Mouse (Mus musculus) right cerebral cortex, postnatal 10 days (tissue): Measurements from ENCODE around the gene Hist1h2bp.
A peak's percentile ranks its signal among the peaks of the same experiment; 100 is the strongest.
"Not testable (repeated sequence)": the region's sequence is repeated elsewhere in the genome, so short reads cannot be mapped to it uniquely, and the experiment has no call there.

Experiments used
- DNase-seq, 2 experiments: peaks; one replicate each; pipeline ENCODE4 v3.0.0; 2021; ENCODE audit warnings: low spot score in 2 of 2

Gene Hist1h2bp

DNA sequence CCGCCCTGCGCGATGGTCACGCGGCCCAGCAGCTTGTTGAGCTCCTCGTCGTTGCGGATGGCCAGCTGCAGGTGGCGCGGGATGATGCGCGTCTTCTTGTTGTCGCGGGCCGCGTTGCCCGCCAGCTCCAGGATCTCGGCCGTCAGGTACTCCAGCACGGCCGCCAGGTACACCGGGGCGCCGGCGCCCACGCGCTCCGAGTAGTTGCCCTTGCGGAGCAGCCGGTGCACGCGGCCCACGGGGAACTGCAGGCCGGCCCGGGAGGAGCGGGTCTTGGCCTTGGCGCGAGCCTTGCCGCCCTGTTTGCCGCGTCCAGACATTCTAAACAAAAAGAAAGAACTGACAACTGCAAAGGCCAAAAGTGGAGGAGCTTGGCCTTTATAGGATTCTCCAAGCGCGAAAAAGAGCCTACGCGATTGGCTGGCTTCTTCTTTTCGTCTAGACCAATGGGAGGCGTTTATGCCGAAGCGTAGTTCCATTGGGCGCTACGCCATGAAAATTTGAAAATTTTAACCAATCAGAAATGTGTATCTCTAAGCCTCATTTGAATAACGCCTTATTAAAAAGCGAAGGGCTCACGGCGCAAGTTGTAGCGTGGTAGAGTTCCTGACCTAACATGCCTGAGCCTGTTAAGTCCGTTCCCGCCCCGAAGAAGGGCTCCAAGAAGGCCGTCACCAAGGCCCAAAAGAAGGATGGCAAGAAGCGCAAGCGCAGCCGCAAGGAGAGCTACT lies at the start of gene Hist1h2bp, which contains the start of gene Hist1h2an:
TSS of gene Hist1h2bp (plus strand) at position 563 of the 731 bp plus-strand sequence.
TSS of gene Hist1h2an (minus strand) at position 320 of the 731 bp plus-strand sequence.
- DNase-seq = peak; percentile 92 to 95

DNA sequence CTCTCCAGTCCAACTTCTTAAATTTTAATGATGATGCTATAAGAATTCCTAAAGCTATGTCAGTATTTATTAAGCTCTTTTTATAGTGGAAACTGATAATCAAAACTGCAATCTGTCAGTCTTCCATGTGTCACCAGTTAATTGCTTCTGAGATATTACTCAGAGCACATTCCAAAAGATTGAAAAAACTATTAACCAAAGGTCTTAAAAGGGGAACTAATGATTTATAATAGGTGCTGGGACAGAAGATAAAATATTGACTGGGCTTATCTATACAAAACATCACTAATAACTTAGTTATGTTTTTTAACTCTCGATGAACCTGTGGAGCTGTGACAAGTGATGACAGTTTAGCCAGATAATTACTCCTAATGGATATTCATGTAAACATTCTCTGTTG lies 42.3 kb upstream of the Hist1h2bp start:
- DNase-seq = no peak

DNA sequence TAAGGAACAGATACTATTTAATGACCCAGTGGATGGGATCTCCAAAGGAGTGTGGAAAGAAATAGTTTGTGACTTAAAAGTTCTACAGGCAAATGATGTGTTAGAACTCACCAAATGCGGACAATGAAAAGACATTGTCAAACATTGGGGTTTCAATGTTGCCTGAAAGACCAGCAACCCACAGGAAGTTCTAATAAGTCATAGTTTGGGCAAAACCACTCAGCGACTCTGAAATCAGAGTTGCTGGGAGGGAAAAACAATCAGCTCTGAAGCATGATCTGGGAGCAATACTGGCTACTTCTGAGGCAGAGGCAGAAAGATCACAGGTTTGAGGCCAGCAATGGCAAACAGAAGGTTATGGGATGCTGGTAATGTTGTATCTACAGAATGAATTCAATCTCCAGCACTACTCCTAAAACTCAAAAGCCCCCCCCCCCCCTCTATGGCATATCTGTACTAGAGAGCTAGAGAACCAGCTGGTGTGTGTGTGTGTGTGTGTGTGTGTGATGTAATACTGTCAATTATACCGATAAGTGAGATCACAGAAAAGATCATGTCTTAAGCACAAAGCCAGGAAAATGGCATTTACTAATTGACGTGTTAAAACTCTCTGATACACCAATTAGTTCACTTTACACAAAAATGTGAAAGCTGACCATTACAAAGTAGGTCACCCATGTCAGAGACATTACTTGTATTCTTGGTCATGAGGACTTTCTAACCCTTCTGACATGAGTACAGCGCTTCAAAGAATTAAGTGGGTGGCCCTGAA lies 37.7 kb upstream of the Hist1h2bp start:
- no peak for DNase-seq

- peak; percentile 96 for DNase-seq
Observed at GRCm38 (mm10) chr13:21750159-21751017, 36.9 kb upstream of the Hist1h2bp start, which contains the start of gene Hist1h4k. Gene Hist1h4k, minus strand, starts transcription at chr13:21750505.

DNA sequence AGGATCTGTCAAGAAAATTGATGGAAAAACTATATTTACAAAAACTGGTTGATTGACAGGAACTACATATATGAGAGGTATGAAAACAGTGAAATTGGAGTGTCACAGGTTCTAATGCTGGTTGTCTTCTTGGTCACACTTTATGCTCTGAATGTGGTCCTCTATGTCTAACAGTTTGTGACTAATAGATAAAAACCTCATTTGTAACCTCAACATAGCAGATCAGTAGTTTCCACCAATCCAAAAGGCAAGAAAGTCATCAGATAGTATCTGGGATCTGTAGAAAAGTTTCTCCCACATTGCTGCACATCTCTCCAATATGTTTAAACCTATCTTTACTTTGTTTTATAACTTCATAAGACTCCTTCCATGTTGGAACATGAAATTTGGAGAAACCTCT lies 35.8 kb upstream of the Hist1h2bp start:
- no peak for DNase-seq

DNA sequence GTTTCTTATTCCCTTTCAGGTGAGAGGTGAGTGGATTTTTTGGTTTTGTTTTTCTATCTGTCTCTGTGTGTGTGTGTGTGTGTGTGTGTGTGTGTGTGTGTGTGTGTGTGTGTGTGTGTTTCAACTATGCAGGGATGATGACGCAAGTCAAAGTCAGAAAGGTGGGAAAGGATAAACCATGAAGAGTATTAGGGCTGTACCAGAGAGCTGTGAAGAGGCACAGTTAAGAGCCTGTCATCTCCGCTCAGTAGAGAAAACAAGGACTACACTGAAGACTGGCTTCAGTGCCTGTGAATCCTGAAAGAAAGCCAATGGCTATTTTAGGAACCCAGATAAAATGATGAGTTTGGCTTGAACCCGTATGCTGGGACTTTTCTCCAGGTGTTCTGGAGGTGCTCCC lies 35.4 kb upstream of the Hist1h2bp start:
- DNase-seq = no peak

GRCm38 (mm10) chr13:21752356-21752755 lies 34.9 kb upstream of the Hist1h2bp start:
- DNase-seq = no peak

DNA sequence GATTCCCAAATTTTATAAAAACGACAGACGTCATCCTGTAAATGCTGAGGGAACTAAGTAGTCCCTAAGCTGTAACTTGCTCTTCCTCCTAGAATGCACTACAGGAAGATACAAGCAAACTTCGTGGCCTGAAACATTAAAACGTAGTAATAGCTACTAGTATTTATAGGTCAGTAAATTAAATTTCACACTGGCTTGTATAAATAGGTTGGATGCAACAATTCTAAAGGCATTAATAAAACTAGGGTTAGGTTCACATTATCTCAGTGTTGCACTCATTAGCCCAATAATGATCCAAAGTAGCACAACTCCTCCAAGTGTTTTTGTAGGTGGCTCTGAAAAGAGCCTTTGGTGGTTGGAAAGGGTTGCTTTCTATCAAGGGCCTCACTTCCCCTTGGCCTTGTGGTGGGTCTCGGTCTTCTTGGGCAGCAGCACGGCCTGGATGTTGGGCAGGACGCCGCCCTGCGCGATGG lies 34.2 kb upstream of the Hist1h2bp start:
- no peak for DNase-seq

DNA sequence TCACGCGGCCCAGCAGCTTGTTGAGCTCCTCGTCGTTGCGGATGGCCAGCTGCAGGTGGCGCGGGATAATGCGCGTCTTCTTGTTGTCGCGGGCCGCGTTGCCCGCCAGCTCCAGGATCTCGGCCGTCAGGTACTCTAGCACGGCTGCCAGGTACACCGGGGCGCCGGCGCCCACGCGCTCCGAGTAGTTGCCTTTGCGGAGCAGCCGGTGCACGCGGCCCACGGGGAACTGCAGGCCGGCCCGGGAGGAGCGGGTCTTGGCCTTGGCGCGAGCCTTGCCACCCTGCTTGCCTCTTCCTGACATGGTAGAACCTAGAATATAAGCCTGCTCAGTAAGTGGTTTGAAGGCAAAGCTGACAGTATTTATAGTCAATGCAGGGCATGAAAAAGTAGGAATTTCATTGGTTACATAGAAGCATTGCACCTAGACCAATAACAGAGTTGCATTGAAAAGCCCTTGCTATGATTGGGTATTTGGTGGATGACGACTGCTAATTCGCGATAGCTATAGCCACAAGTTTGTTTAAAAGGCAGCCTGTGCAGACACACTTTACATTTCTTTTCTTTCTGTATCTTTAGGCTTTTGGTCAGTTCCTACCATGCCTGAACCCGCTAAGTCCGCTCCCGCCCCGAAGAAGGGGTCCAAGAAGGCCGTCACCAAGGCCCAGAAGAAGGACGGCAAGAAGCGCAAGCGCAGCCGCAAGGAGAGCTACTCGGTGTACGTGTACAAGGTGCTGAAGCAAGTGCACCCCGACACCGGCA lies 33.6 kb upstream of the Hist1h2bp start, which contains the start of the genes Hist1h2ak and Hist1h2bn:
TSS of gene Hist1h2ak (minus strand) at position 304 of the 762 bp plus-strand sequence.
TSS of gene Hist1h2bn (plus strand) at position 600 of the 762 bp plus-strand sequence.
- peak; percentile 70 to 92 for DNase-seq

- DNase-seq = peak; percentile 51 to 65
Observed at GRCm38 (mm10) chr13:21754294-21755001, 32.8 kb upstream of the Hist1h2bp start.

DNA sequence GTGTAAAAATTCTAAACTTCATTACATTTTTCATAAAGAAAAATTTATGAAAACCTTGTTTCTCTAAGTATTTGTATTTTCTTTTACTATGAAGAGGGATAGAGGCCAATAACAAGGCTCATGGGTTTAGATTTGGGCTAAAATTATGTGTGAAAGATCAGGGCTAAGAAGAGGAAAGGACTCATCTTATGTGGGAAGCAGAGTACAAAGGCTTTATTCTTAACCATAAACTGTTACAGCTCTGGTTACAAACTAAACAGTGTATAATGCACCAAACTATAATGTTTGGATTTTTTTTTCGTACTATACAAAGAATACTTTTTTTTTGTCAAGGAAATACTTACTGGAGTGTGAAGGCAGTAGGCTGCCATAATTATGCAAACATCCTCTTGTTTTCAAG lies 31.6 kb upstream of the Hist1h2bp start:
- DNase-seq = no peak

DNA sequence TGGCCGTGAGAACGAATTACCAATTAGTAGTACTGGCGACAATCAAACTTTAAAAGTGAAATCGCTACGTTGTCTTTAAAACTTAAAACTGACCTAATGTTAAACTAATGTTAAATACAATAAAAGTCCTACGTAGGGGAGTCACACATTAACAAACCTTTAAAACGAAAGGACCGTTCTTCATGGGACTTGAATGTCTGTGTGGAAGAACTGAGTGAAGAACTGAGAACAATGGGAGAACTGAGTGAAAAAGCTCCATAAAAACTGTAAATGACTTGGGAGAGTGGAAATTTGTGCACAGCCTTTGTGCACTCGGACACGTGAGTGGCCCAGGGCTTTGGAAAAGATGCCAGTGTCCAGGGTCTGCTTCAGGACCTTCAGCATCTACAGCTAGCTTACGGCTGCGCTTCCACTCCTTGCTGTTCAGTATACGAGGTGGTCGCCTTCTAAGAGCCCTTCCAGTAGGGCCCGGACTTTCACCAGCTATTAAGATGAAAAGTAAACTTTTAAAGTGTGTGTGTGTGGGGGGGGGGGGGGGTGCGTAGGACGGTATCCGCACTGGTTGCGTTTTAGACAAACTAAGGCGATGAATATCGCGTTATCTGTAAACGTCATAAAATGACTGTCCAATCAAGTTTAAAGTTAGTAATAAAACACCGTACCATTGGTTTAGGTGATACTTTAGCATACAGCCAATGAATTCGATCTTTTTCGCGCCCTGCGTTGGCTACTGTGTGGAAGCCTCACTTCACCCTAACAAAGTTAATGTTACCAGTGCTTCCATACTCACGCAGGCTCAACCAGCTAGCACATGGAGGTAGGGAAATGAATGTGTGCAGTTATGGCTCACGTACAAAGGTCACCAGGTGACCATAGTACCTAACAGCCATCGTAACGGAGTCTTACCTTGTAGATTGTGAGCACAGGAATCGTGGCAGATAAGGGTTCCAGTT lies 8.2 kb upstream of the Hist1h2bp start:
- peak; percentile 80 to 89 for DNase-seq

- peak; percentile 48 to 51 for DNase-seq
Observed at GRCm38 (mm10) chr13:21779767-21780731, 7.2 kb upstream of the Hist1h2bp start, which contains the start of gene Hist1h1b. Gene Hist1h1b, minus strand, starts transcription at chr13:21780625.

GRCm38 (mm10) chr13:21781021-21781555 lies 6.2 kb upstream of the Hist1h2bp start:
- DNase-seq = no peak

- no peak for DNase-seq
Observed at GRCm38 (mm10) chr13:21781639-21782038, 5.6 kb upstream of the Hist1h2bp start.

DNA sequence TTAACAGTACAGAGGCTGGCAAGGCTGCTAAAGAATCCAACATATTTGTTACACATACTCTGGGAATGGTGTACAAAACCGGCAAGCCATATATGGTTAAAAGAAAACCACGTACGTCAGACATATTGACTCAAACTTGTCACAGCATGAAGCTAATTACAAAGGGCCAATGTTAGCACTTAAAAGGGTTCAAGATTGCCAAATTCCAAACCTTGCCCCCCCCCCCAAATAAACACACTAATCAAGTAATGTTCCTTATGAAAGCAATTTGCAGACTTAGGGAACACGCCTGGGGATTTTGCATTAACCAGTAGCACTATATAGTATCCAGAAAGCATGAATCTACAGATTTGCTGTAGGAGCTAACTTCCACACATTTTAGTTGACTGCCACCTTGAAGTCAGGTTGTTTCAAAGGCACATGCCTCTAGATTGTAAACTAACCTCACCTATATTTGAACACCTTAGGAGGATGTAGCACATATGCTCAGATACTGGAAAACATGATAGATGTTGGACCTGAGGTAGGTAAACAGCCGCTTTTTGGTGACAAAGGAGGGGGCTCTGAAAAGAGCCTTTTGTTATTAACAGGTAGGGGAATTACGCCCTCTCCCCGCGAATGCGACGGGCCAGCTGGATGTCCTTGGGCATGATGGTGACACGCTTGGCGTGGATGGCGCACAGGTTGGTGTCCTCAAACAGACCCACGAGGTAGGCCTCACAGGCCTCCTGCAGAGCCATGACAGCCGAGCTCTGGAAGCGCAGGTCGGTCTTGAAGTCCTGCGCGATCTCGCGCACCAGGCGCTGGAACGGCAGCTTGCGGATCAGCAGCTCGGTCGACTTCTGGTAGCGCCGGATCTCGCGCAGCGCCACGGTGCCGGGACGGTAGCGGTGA lies 4.7 kb upstream of the Hist1h2bp start:
- DNase-seq = not testable (repeated sequence)
